Mouse (Mus musculus): ENCODE measurements around the gene Prss48. TPM values are rescaled to one million over a fixed set of nuclear protein-coding genes. Genes with fewer than 3 reads are reported as not detected.

The Prss48 gene
- polyA plus RNA-seq (2017; shearing (Covaris generic)), result not detected

GRCm38 (mm10) chr3:86002423-86002822 lies at the start of gene Prss48:
TSS of gene Prss48 (minus strand) at chr3:86002491.

GRCm38 (mm10) chr3:85970742-85971598 lies 31.3 kb downstream of the Prss48 start, which contains the start of gene Sh3d19:
TSS of gene Sh3d19 (plus strand) at chr3:85971109.

Other genes starting within 250 kb of the Prss48 start
- gene Fam160a1, start 185.2 kb downstream of the Prss48 start, polyA plus RNA-seq (2017; shearing (Covaris generic)), result 0.34 TPM
- 0.54 TPM for gene Glt28d2, start 115.0 kb downstream of the Prss48 start, polyA plus RNA-seq (2017; shearing (Covaris generic))
- gene Gm37240, start 115.0 kb downstream of the Prss48 start, polyA plus RNA-seq (2017; shearing (Covaris generic)), result 0.74 TPM
- 3.7 TPM for gene Sh3d19, start 31.4 kb downstream of the Prss48 start, polyA plus RNA-seq (2017; shearing (Covaris generic))
- 1,837 TPM for gene Rps3a1, start 140.2 kb upstream of the Prss48 start, polyA plus RNA-seq (2017; shearing (Covaris generic))
- 21.3 TPM for gene Lrba, start 222.2 kb upstream of the Prss48 start, polyA plus RNA-seq (2017; shearing (Covaris generic))